Mouse (Mus musculus): ENCODE results near the gene Tbx6. TPM values are rescaled to one million over a fixed set of nuclear protein-coding genes. Genes with fewer than 3 reads are reported as not detected.

Tbx6 gene
- total and polyA plus RNA-seq, 2 experiments from 2014 or later: 0.11 to 0.38 TPM

DNA sequence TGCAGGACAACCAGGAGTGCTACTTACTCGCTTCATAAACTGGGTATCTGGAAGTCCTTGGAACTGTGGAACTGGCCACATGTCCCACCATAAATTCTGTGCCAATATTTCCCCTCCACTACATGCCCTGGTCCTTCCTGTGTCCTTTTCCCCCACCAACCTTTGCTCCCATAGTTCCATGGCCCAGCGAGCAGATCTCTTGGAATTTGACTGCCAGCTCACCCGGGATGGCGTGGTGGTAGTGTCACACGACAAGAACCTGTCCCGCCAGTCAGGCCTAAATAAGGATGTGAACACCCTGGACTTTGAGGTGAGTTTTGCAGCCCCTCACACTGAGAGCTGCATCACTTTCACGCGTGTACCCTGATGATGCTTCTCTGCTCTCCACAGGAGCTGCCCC is 14.3 kb upstream of the Tbx6 start:
- TF ChIP-seq CTCF (IDR thresholded peaks at IDR 0.05; ENCODE audit: low read depth): no peak
- Histone ChIP-seq H3K4me2 (ENCODE audit: low read depth) (no peak overlapping the region), H3K9ac (no peak overlapping the region), H3K27ac (ENCODE audit: low read depth, low read length) (no peak overlapping the region), H3K4me1 (ENCODE audit: insufficient read depth) (peaks cover 10% of the 10 kb centered on the region; the same call in 1 of the 2 replicates), H3K36me3 (ENCODE audit: insufficient read depth) (peaks cover 72% of the 10 kb centered on the region), H3K9me3 (ENCODE audit: low read length) (no peaks in the 10 kb centered on the region), H3K27me3 (ENCODE audit: insufficient read depth, low read length) (no peaks in the 10 kb centered on the region), H3K4me3 (ENCODE audit: low read depth, low read length) (no peak overlapping the region)
- no peak for DNase-seq
- no peak for ATAC-seq
- 95% methylated on average over 8 of the region's 8 CpGs for WGBS

DNA sequence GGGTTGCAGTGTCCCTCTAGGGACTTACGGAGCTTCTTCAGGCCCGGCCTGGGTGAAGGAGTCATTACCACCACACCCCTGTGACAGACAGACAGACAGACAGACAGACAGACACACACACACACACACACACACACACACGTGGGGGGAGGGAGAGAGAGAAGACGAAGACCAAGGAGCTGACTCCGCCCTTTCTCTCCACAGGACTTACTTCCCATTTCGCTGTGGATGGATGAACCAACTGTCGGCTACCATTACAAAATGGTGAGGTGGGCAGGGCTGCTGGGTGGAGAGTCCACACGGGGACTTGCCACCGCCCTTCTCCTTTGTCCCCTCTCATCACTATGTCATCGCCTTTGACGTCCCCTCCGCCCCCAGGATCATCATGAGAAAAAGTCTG is 10.5 kb upstream of the Tbx6 start:
- no peak for DNase-seq
- ATAC-seq: no peak
- TF ChIP-seq CTCF (IDR thresholded peaks at IDR 0.05; ENCODE audit: low read depth): no peak
- Histone ChIP-seq H3K4me3 (ENCODE audit: low read depth, low read length) (no peak overlapping the region), H3K36me3 (ENCODE audit: insufficient read depth) (peaks cover 50% of the 10 kb centered on the region), H3K4me2 (ENCODE audit: low read depth) (no peak overlapping the region), H3K9ac (no peak overlapping the region), H3K27ac (ENCODE audit: low read depth, low read length) (no peak overlapping the region), H3K4me1 (ENCODE audit: insufficient read depth) (no peaks in the 10 kb centered on the region), H3K9me3 (ENCODE audit: low read length) (no peaks in the 10 kb centered on the region), H3K27me3 (ENCODE audit: insufficient read depth, low read length) (no peaks in the 10 kb centered on the region)
- WGBS: 85% methylated on average over 12 of the region's 12 CpGs

DNA sequence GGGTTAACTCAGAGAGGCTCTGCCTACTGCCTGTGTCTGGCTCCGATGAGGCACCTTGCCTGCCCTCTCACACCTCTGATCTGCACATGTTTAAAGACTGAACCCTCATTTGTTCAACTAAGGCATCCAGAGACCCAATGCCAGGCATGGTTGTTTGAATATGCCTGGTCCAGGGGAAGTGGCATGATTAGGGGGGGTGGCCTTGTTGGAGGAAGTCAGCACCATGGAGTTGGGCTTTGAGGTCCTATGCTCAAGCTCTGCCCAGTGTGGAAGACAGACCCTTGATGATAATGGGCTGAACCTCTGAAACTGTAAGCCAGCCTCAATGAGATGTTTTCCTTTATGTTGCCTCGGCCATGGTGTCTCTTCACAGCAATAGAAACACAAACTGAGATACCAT is 7.9 kb upstream of the Tbx6 start:
- H3K36me3 ChIP-seq (ENCODE audit: insufficient read depth): peaks cover 26% of the 10 kb centered on the region
- H3K9ac ChIP-seq: no peak overlapping the region
- TF ChIP-seq CTCF (IDR thresholded peaks at IDR 0.05; ENCODE audit: low read depth): no peak
- H3K27me3 ChIP-seq (ENCODE audit: insufficient read depth, low read length): no peaks in the 10 kb centered on the region
- ATAC-seq (no peak), DNase-seq (no peak)
- H3K4me1 ChIP-seq (ENCODE audit: insufficient read depth): peaks cover 15% of the 10 kb centered on the region
- no peaks in the 10 kb centered on the region for H3K9me3 ChIP-seq (ENCODE audit: low read length)
- WGBS: 71% methylated on average over 2 of the region's 2 CpGs
- H3K27ac ChIP-seq (ENCODE audit: low read depth, low read length): no peak overlapping the region
- no peak overlapping the region for H3K4me3 ChIP-seq (ENCODE audit: low read depth, low read length)
- H3K4me2 ChIP-seq (ENCODE audit: low read depth): no peak overlapping the region

DNA sequence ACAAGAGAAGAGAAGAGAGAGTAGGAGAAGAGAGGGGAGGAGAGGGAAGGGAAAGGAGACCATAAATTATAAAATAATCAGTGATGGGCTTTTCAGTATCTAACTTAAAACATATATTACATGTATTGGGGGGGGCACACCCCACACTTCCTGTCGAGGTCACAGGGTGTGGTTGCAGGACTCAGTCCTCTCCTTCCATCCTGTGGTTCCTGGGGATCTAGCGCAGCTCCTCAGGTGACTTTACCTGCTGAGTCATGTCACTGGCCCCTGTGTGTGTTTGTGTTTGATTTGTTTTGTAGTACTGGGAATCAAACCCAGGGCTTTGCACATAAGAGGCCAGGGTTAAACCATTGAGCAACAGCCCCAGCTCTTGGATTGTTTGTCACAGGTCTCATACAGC is 6.8 kb upstream of the Tbx6 start:
- H3K27me3 ChIP-seq (ENCODE audit: insufficient read depth, low read length): no peaks in the 10 kb centered on the region

DNA sequence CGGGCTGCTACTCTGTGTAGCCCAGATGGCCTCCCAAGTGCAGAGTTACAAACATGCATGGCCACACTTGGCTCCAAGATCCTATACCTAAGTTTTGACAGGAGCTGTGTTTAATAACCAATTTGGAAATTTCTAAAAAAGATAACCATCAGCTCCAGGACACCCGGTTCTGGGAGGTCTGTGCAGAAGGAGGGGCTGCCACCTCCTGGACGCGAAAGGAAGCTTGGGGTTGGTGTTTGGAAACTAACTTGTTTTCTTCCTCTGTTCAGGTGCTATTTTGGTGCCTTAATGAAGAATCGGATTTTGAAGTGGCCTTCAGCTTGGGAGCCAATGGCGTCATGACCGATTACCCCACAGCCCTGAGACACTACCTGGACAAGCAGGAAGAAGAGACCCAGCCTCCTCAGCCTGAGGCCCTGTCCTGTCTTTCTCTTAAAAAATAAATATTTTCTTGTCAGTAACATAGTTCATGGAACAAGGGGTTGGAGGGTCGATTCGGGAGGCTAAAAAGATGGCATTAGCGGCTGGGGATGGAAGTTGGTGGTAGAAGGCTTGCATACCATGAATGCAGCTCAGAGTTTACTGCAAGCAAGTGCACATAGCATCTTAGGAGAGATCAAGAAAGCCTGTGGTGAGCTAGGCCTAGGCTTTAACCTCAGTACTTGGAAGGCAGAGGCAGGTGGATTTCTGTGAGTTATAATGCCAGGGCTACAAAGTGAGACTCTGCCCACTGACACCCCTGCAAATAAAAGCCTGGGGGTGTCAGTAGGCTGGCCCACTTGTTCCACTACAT is 5.9 kb upstream of the Tbx6 start:
- H3K9me3 ChIP-seq (ENCODE audit: low read length): no peaks in the 10 kb centered on the region
- no peak overlapping the region for H3K4me3 ChIP-seq (ENCODE audit: low read depth, low read length)
- H3K27ac ChIP-seq (ENCODE audit: low read depth, low read length): no peak overlapping the region
- TF ChIP-seq CTCF (IDR thresholded peaks at IDR 0.05; ENCODE audit: low read depth): peak; percentile 40; the same call in 1 of the 2 replicates
- ATAC-seq (no peak), DNase-seq (no peak)
- no peak overlapping the region for H3K4me2 ChIP-seq (ENCODE audit: low read depth)
- H3K4me1 ChIP-seq (ENCODE audit: insufficient read depth): peaks cover 15% of the 10 kb centered on the region
- no peaks in the 10 kb centered on the region for H3K27me3 ChIP-seq (ENCODE audit: insufficient read depth, low read length)
- peaks cover 24% of the 10 kb centered on the region for H3K36me3 ChIP-seq (ENCODE audit: insufficient read depth)
- 83% methylated on average over 10 of the region's 10 CpGs for WGBS
- H3K9ac ChIP-seq: no peak overlapping the region

More for the DNA sequence above, 6.8 kb upstream of the Tbx6 start:
- peaks cover 15% of the 10 kb centered on the region for H3K4me1 ChIP-seq (ENCODE audit: insufficient read depth)
- no peak for DNase-seq
- 79% methylated on average over 2 of the region's 2 CpGs for WGBS
- H3K36me3 ChIP-seq (ENCODE audit: insufficient read depth): peaks cover 31% of the 10 kb centered on the region
- ATAC-seq: no peak
- no peaks in the 10 kb centered on the region for H3K9me3 ChIP-seq (ENCODE audit: low read length)
- no peak overlapping the region for H3K4me3 ChIP-seq (ENCODE audit: low read depth, low read length)
- no peak overlapping the region for H3K4me2 ChIP-seq (ENCODE audit: low read depth)
- no peak overlapping the region for H3K9ac ChIP-seq
- no peak for TF ChIP-seq CTCF (IDR thresholded peaks at IDR 0.05; ENCODE audit: low read depth)
- no peak overlapping the region for H3K27ac ChIP-seq (ENCODE audit: low read depth, low read length)

DNA sequence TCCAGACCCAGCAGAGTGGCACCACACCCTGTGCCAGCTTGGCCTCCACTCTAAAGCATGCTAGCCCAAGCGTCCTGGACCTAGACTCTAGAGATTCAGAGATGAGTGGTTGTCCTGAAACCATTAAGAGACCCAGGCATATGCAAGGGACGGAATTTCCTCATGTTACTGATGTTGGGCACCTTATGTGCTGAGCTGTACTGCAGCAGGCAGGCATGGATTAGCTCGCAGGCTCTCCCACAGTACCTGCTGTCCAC is 5.4 kb upstream of the Tbx6 start:
- no peak overlapping the region for H3K27ac ChIP-seq (ENCODE audit: low read depth, low read length)
- no peak for TF ChIP-seq CTCF (IDR thresholded peaks at IDR 0.05; ENCODE audit: low read depth)

DNA sequence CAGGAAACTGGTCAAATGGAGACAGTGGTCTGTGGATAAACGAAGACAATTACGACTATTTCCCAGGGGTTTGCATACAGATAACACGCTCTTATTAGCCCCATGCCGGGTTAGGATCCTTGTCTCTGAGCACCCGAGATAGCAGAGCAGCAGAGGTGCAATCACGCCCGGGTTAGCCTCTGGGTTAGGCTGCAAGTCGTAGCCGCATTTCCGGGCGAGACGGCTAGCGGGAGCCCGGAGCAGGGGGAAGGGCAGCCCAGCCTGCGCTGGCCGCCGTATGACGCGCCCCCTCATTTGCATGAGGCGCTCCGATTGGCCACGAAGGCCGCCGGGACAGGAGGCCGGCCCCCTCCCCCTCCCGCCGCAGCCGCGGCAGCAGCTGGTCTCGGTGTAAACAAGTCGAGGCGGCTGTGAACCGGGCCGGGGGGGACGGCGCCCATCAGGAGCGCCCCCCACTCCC is 4.7 kb upstream of the Tbx6 start, which contains the start of gene Ypel3:
Gene Ypel3, plus strand, starts transcription at position 358 of the 460 bp plus-strand sequence.
- peaks cover 15% of the 10 kb centered on the region for H3K36me3 ChIP-seq (ENCODE audit: insufficient read depth)
- peak within 1 kb of the TSS; percentile 87 for H3K27ac ChIP-seq (ENCODE audit: low read depth, low read length)
- H3K4me2 ChIP-seq (ENCODE audit: low read depth): peak within 1 kb of the TSS; percentile 93
- H3K4me1 ChIP-seq (ENCODE audit: insufficient read depth): peaks cover 20% of the 10 kb centered on the region
- DNase-seq (peak; percentile 92), ATAC-seq (peak; percentile 89)
- H3K4me3 ChIP-seq (ENCODE audit: low read depth, low read length): peak within 1 kb of the TSS; percentile 63
- under 1% methylated on average over 36 of the region's 37 CpGs for WGBS
- TF ChIP-seq CTCF (IDR thresholded peaks at IDR 0.05; ENCODE audit: low read depth): 0 out of 2 replicates have a peak, but pooled peaks have one; percentile 9
- no peaks in the 10 kb centered on the region for H3K27me3 ChIP-seq (ENCODE audit: insufficient read depth, low read length)
- H3K9me3 ChIP-seq (ENCODE audit: low read length): no peaks in the 10 kb centered on the region
- H3K9ac ChIP-seq: peak within 1 kb of the TSS; percentile 96

More for the DNA sequence above, 5.4 kb upstream of the Tbx6 start:
- H3K4me2 ChIP-seq (ENCODE audit: low read depth): peak overlapping the region; percentile 93; the same call in 1 of the 2 replicates
- peaks cover 16% of the 10 kb centered on the region for H3K4me1 ChIP-seq (ENCODE audit: insufficient read depth)
- H3K4me3 ChIP-seq (ENCODE audit: low read depth, low read length): no peak overlapping the region; the same call in 1 of the 2 replicates
- ATAC-seq (no peak), DNase-seq (no peak)
- no peaks in the 10 kb centered on the region for H3K27me3 ChIP-seq (ENCODE audit: insufficient read depth, low read length)
- H3K9ac ChIP-seq: no peak overlapping the region
- no peaks in the 10 kb centered on the region for H3K9me3 ChIP-seq (ENCODE audit: low read length)
- H3K36me3 ChIP-seq (ENCODE audit: insufficient read depth): peaks cover 19% of the 10 kb centered on the region
- WGBS: 66% methylated on average over 3 of the region's 3 CpGs
